Mouse (Mus musculus): Measurements from ENCODE around the gene Tor1aip2. TPM values are rescaled to one million over a fixed set of nuclear protein-coding genes. Genes with fewer than 3 reads are reported as not detected.

The Tor1aip2 gene
- polyA plus RNA-seq, 1 experiment from 2014 or later = 59.9 TPM

DNA sequence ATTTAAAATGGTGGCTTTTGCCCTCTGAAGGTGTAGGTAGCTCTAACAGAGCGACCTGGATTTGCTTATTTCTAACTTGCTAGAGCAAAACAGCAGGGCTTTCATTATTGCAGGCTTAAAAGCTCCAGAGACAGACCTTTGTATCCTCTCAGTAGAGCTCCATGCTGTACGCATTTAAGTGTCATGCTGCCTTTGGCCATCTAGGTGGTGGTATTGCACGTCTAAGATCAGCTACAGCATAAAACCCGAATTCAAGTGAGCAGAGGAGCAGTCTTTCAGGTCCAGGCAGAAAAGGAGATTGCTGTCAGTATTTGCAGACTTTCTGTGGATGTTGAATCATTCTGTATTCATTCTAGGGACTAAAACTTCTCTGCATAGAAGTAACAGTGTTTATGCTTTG, 7.8 kb downstream of the Tor1aip2 start:
- no peaks in the 10 kb centered on the region for H3K9me3 ChIP-seq
- H3K4me1 ChIP-seq = peaks cover 21% of the 10 kb centered on the region
- no peaks in the 10 kb centered on the region for H3K27me3 ChIP-seq (replicated peaks)
- ATAC-seq (replicated peaks) = 0 out of 2 replicates have a peak, but pooled peaks have one; percentile 29
- H3K4me2 ChIP-seq = no peak overlapping the region
- H3K9ac ChIP-seq = no peak overlapping the region
- no peak overlapping the region for H3K27ac ChIP-seq
- H3K36me3 ChIP-seq (replicated peaks) = no peaks in the 10 kb centered on the region
- no peak overlapping the region for H3K4me3 ChIP-seq
- 10% methylated on average over 4 of the region's 4 CpGs for WGBS

DNA sequence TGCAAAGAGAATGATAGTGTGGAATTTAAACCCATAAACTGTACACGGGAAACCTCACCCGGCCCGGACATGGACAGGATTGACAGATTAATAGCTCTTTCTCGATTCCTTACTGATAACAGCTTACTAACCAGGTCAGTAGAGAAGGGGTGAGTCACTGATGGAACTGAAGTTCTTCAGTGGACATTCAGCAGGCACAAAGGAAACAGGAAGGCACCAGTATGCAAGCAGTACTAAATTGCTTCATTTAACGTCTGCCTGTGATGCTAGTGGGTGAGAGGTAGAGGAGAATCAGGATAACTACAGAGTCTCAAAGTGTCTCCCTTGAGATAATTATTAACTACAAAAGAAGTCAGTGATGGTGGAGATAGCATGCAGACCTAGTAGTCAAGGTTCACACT, 9.0 kb downstream of the Tor1aip2 start:
- WGBS = 92% methylated on average over 5 of the region's 5 CpGs
- no peak for ATAC-seq (replicated peaks)

DNA sequence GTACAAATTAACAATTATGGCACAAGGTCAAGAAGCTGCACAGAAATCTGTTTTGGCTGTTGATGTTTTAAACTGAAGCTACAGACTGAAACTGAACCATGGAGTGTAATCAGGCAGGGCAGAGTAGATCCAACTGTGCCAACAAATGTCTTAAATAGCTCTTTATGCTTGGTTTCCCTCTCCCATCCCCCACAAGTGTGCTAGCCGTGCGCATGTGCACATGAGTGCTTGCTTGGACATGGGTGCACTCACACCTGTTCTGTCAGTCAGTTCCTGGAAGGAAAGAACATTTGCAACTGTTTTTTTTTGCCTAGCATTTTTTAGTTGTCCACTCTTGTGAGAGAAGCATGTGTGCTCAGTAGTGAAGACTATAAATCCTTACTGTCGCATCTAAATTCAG, 11.5 kb downstream of the Tor1aip2 start:
- H3K4me3 ChIP-seq = no peak overlapping the region
- no peak overlapping the region for H3K4me2 ChIP-seq
- WGBS = 77% methylated on average over 3 of the region's 3 CpGs
- H3K9ac ChIP-seq = no peak overlapping the region
- peaks cover 13% of the 10 kb centered on the region for H3K4me1 ChIP-seq
- H3K27me3 ChIP-seq (replicated peaks) = no peaks in the 10 kb centered on the region
- no peaks in the 10 kb centered on the region for H3K9me3 ChIP-seq
- no peak for ATAC-seq (replicated peaks)
- no peak overlapping the region for H3K27ac ChIP-seq
- peaks cover 9% of the 10 kb centered on the region for H3K36me3 ChIP-seq (replicated peaks)

More for the DNA sequence above, 9.0 kb downstream of the Tor1aip2 start:
- Histone ChIP-seq H3K27me3 (replicated peaks) (no peaks in the 10 kb centered on the region), H3K9me3 (no peaks in the 10 kb centered on the region), H3K4me2 (no peak overlapping the region), H3K9ac (no peak overlapping the region), H3K4me3 (no peak overlapping the region), H3K4me1 (peaks cover 21% of the 10 kb centered on the region), H3K27ac (no peak overlapping the region), H3K36me3 (replicated peaks) (no peaks in the 10 kb centered on the region)

DNA sequence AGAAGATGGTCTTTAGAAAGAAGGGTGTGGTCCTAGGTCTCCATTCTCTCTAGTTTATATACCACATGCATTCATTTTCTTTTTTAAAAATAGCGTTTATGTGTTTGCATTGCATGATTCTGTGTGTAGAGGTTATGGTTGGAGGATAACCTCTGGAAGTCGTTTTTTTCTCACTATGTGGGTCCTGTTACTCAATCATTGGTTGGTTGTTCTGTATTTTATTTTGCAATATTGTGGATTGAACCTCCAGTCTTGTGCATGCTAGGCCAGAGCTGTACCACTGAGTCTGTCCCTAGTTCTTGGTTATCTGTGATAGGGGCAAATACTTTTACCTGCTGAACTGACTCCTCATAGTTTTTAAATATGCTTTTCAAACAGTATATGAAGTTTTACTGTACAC, 23.0 kb downstream of the Tor1aip2 start:
- no peaks in the 10 kb centered on the region for H3K9me3 ChIP-seq
- peaks cover 5% of the 10 kb centered on the region; the same call in 1 of the 2 replicates for H3K36me3 ChIP-seq (replicated peaks)
- H3K27ac ChIP-seq = no peak overlapping the region
- H3K9ac ChIP-seq = no peak overlapping the region
- no peaks in the 10 kb centered on the region for H3K27me3 ChIP-seq (replicated peaks)
- 86% methylated on average over 2 of the region's 2 CpGs for WGBS
- H3K4me3 ChIP-seq = no peak overlapping the region
- H3K4me2 ChIP-seq = no peak overlapping the region
- ATAC-seq (replicated peaks) = no peak
- H3K4me1 ChIP-seq = no peaks in the 10 kb centered on the region

DNA sequence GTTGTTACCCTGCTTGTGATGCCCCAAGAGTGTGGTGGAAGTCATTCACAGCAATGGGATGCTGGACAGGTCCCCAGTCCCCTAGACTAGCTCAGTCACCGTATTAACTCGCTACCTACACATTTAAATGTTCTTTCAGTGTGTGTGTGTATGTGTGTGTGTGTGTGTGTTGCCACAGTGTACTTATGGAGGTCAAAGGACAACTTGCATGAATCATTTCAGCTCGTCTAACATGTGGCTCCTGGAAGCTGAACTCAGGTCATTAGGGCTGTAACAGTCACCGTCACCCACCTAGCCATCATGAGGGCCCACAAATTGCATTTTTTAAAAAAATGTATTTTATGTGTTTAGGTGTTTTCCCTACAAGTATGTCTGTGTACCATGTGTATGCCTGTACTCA, 27.0 kb downstream of the Tor1aip2 start:
- no peaks in the 10 kb centered on the region for H3K4me1 ChIP-seq
- no peak overlapping the region for H3K4me3 ChIP-seq
- no peak overlapping the region for H3K4me2 ChIP-seq
- no peak overlapping the region for H3K9ac ChIP-seq
- peaks cover 9% of the 10 kb centered on the region; the same call in 1 of the 2 replicates for H3K36me3 ChIP-seq (replicated peaks)
- no peak for ATAC-seq (replicated peaks)
- H3K27me3 ChIP-seq (replicated peaks) = no peaks in the 10 kb centered on the region
- WGBS = 94% methylated on average over 4 of the region's 4 CpGs
- no peak overlapping the region for H3K27ac ChIP-seq
- H3K9me3 ChIP-seq = no peaks in the 10 kb centered on the region

DNA sequence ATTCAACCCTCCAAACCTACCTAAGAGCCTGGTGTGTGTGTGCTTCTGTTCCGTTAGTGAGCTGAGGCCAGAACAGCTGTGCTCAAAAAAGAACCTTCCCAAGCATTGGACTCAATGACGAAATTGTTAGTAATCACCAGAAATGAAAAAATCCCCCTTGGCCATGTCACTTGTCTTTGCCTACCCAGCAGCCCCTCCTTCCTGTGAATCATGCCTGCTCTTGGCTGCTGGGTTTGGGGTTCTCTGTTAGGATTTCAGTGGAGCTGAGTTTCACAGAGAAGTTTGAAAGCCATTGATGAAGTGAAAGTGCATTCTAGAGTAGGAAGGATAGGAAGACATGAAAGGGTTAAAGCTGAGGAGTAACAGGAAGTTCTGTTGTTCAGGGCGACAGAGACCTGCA, 30.9 kb downstream of the Tor1aip2 start:
- Histone ChIP-seq H3K9ac (no peak overlapping the region), H3K9me3 (no peaks in the 10 kb centered on the region), H3K36me3 (replicated peaks) (peaks cover 9% of the 10 kb centered on the region; the same call in 1 of the 2 replicates), H3K27me3 (replicated peaks) (no peaks in the 10 kb centered on the region), H3K4me1 (no peaks in the 10 kb centered on the region), H3K27ac (no peak overlapping the region), H3K4me3 (no peak overlapping the region), H3K4me2 (no peak overlapping the region)
- no peak for ATAC-seq (replicated peaks)
- WGBS = 76% methylated on average over 3 of the region's 3 CpGs

DNA sequence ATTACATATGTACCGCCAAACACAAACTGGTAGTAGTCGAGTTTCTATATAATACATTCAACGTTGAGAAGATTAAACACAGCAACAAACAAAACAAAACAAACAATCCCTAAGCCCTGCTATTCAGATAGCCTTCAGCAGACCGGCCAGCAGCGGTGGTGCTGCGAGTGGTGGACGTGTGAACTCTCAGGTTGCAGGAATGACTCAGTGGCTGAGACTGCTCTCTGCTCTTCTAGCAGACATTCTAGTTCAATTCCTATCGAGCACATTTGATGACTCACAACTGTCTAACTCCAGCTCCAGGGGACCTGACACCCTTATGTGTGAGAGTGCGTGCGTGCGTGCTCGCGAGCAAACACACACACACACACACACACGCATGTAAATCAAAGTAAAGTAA, 34.9 kb downstream of the Tor1aip2 start:
- no peak overlapping the region for H3K27ac ChIP-seq
- no peaks in the 10 kb centered on the region for H3K27me3 ChIP-seq (replicated peaks)
- no peak overlapping the region for H3K4me3 ChIP-seq
- no peak overlapping the region for H3K9ac ChIP-seq
- no peak overlapping the region for H3K4me2 ChIP-seq
- H3K9me3 ChIP-seq = no peaks in the 10 kb centered on the region
- 86% methylated on average over 14 of the region's 14 CpGs for whole genome bisulfite sequencing
- no peak for ATAC-seq (replicated peaks)
- no peaks in the 10 kb centered on the region for H3K4me1 ChIP-seq
- peaks cover 3% of the 10 kb centered on the region; the same call in 1 of the 2 replicates for H3K36me3 ChIP-seq (replicated peaks)

DNA sequence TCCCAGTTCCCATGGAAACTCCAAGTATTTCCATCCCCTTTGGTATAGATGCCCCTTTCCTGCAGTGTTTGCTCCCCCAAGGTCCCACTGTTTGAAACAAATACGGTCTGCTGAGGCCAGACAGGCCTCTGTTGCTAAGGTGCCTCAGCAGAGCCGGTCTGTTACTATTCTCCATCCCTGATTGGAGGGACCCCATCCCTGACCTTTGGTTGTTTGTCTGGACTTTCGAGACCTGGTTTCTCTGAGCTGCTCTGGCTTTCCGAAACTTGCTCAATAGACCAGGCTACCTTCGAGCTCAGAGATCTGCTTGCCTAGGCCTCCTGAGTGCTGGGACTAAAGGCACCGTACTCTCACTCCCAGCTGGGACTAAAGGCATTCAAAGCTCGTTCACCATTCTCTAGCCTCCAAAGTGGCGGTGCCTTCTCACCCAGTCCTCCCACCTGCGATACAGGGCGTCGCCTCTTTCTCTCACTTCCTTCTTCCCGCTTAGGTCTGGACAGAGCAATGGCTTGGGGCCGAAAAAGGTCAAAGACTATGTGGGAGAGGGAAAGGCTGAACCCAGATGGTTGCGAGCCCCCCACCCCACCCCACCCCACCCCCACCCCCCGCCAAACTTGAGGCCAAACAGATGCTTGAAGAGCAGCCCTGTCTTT, 38.1 kb downstream of the Tor1aip2 start:
- WGBS = 69% methylated on average over 15 of the region's 15 CpGs
- H3K4me2 ChIP-seq = no peak overlapping the region
- ATAC-seq (replicated peaks) = no peak

DNA sequence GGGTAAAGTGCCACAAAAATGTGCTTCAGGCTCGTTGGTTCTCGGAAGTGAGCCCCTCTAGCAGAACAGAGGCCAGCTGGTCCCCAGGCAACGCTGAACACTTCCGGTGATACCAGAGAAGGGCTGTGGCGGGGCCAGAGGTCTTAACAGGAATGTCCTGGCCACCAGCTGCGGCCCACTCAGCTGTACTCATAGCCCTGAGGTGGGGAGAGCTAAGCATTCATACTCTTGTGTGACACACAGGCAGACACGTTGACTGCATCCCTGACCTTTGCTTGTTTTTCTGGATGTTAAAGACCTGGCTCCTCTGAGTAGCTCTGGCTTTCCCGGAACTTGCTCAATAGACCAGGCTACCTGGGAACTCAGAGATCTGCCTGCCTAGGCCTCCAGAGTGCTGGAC, 39.4 kb downstream of the Tor1aip2 start:
- ATAC-seq (replicated peaks) = no peak
- no peaks in the 10 kb centered on the region for H3K4me1 ChIP-seq
- no peak overlapping the region for H3K4me2 ChIP-seq
- 70% methylated on average over 8 of the region's 8 CpGs for WGBS
- H3K36me3 ChIP-seq (replicated peaks) = no peaks in the 10 kb centered on the region
- no peak overlapping the region for H3K27ac ChIP-seq
- H3K27me3 ChIP-seq (replicated peaks) = no peaks in the 10 kb centered on the region
- H3K9ac ChIP-seq = no peak overlapping the region
- no peak overlapping the region for H3K4me3 ChIP-seq
- H3K9me3 ChIP-seq = no peaks in the 10 kb centered on the region

More for the DNA sequence above, 38.1 kb downstream of the Tor1aip2 start:
- no peak overlapping the region for H3K9ac ChIP-seq
- no peak overlapping the region for H3K27ac ChIP-seq
- no peaks in the 10 kb centered on the region for H3K36me3 ChIP-seq (replicated peaks)
- no peaks in the 10 kb centered on the region for H3K27me3 ChIP-seq (replicated peaks)
- H3K9me3 ChIP-seq = no peaks in the 10 kb centered on the region
- H3K4me1 ChIP-seq = no peaks in the 10 kb centered on the region
- H3K4me3 ChIP-seq = no peak overlapping the region

DNA sequence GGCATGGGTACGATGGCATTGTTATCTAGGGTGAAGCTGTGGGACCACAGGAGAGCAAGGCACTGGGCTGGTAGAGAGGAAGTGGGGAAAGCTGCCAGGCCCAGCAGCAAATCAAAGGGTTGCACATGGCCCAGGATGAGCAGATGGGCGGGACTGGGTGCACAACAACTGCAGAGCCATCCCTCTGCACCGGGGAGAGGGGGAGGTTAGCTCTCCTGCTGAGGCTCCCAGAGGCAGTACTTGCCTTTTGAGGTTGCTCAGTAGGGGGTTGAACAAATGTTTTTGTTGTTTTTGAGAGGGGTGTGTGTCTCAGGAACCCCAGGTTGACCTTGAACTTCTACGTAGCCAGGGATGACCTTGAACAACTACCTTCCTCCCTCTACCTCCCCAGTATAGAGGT, 41.3 kb downstream of the Tor1aip2 start:
- no peak overlapping the region for H3K9ac ChIP-seq
- ATAC-seq (replicated peaks) = no peak
- no peaks in the 10 kb centered on the region for H3K9me3 ChIP-seq
- no peaks in the 10 kb centered on the region for H3K4me1 ChIP-seq
- H3K4me2 ChIP-seq = no peak overlapping the region
- no peaks in the 10 kb centered on the region for H3K36me3 ChIP-seq (replicated peaks)
- 57% methylated on average over 4 of the region's 4 CpGs for WGBS
- no peak overlapping the region for H3K4me3 ChIP-seq
- H3K27ac ChIP-seq = no peak overlapping the region
- no peaks in the 10 kb centered on the region for H3K27me3 ChIP-seq (replicated peaks)

DNA sequence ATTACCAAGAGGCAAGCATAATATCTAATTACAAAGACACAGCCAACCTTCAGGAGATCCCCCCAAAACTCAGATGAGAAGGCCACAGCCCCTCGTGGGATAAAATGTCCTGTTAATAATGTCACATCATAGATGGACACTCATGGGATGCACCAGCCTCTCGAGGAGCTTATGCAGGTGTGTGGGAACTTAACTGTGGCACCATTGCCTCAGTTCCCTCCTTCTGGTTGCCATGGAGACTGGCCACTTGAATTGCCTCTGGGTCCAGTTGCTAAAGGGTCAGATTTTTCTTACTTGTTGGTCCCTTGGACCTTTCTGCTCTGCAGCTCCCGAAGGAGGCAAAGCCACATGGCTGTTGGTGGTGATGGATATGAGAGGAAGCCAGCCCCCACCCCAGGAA, 42.5 kb downstream of the Tor1aip2 start:
- 66% methylated on average over 3 of the region's 3 CpGs for WGBS
- H3K4me2 ChIP-seq = no peak overlapping the region
- H3K9ac ChIP-seq = no peak overlapping the region
- no peaks in the 10 kb centered on the region for H3K9me3 ChIP-seq
- H3K36me3 ChIP-seq (replicated peaks) = no peaks in the 10 kb centered on the region
- H3K4me3 ChIP-seq = no peak overlapping the region
- no peak for ATAC-seq (replicated peaks)
- H3K27me3 ChIP-seq (replicated peaks) = no peaks in the 10 kb centered on the region
- H3K4me1 ChIP-seq = no peaks in the 10 kb centered on the region
- H3K27ac ChIP-seq = no peak overlapping the region

DNA sequence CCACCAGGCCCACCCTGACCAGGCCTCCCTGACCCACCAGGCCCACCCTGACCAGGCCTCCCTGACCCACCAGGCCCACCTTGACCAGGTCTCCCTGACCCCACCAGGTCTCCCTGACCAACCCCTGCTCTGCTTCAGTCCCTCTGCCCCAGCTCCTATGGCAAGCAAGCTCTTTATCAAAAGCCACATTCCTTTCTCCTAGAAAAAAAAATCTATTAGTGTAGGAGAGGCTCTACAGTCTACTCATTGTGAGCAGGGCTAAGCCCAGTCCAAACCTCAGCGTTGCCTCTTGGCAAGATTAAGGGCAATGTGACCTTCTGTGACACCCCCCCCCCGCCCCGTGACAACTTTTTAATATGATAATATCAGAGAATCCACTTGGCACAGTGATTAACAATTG, 49.4 kb downstream of the Tor1aip2 start:
- no peaks in the 10 kb centered on the region for H3K36me3 ChIP-seq (replicated peaks)
- no peak overlapping the region for H3K27ac ChIP-seq
- no peak overlapping the region for H3K4me2 ChIP-seq
- H3K9me3 ChIP-seq = no peaks in the 10 kb centered on the region
- no peaks in the 10 kb centered on the region for H3K27me3 ChIP-seq (replicated peaks)
- WGBS = 64% methylated on average over 3 of the region's 3 CpGs
- no peaks in the 10 kb centered on the region for H3K4me1 ChIP-seq
- no peak overlapping the region for H3K9ac ChIP-seq
- ATAC-seq (replicated peaks) = no peak
- no peak overlapping the region for H3K4me3 ChIP-seq

DNA sequence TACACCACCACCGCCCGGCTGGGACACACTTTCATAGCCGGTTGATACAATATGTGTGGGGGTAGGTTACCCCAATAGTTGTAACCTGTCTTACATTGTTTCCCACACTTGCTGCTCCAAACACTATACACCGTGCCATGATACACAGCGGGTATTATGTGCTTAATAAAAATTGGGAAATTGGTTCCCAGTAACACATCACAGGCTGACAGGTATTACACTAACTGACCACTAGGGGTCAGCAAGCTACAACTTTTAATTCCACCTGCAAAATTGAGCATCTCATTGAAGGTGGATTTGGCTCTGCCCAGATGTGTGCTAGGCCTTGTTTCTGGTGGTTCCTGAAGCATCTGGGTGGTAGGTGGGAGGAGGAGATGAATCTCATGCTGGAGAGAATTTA, 50.6 kb downstream of the Tor1aip2 start:
- Histone ChIP-seq H3K36me3 (replicated peaks) (no peaks in the 10 kb centered on the region), H3K9ac (no peak overlapping the region), H3K4me3 (no peak overlapping the region), H3K9me3 (no peaks in the 10 kb centered on the region), H3K4me2 (no peak overlapping the region), H3K4me1 (no peaks in the 10 kb centered on the region), H3K27ac (no peak overlapping the region), H3K27me3 (replicated peaks) (no peaks in the 10 kb centered on the region)
- peak; percentile 53; the same call in 1 of the 2 replicates for ATAC-seq (replicated peaks)
- 57% methylated on average over 5 of the region's 5 CpGs for WGBS
